15 mouse cellular contexts compared by ENCODE assay signal in the genomic region with DNA sequence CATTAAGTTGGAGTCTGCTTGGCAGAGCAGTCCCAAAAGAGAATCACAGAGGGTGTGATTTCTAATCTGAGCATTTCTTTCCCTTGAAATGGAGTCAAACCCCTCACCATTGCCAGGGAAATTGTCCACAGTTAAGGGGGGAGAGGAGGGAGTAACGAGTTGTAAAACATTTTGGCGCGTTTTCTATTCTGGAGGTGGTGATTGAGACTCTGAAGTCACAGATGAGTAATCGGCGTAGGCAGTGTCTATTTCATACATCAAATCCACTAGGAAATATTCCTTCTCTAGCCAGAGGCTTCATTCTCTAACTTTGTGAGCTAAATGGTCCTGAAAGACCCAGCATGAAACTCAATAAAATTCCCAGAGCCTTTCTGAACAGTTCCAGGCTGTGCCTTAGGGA. TPM values are rescaled to one million over a fixed set of nuclear protein-coding genes. Genes with fewer than 3 reads are reported as not detected.
DNase-seq lines count a peak whose midpoint lies in the region; ATAC-seq lines count a peak whose summit lies in the region.
"Had no signal": no experiment of that assay in that cellular context is flagged by ENCODE, and none has a peak within 500 bp of the region (broad histone marks: within the 10 kb centered on the region; RNA-seq: fewer than 3 reads in every experiment).

No protein-coding gene starts in this region.

- H3K27me3 ChIP-seq in midbrain, embryonic 10.5 days (ENCODE audit: low read depth, poor library complexity, severe bottlenecking), result peaks cover 9% of the 10 kb centered on the region
- no peaks in the 10 kb centered on the region for H3K27me3 ChIP-seq in midbrain, embryonic 11.5 days (ENCODE audit: control insufficient read depth, insufficient read depth, low read length)
- 0 out of 2 replicates have a peak, but pooled peaks cover 2% of the 10 kb centered on the region for H3K27me3 ChIP-seq in forebrain, embryonic 11.5 days (ENCODE audit: control insufficient read depth, insufficient read depth, low read length)
- H3K27me3 ChIP-seq in hindbrain, embryonic 12.5 days, result peaks cover 4% of the 10 kb centered on the region; the same call in 1 of the 2 replicates
- no peaks in the 10 kb centered on the region for H3K27me3 ChIP-seq in neural tube, embryonic 12.5 days (replicated peaks)
- H3K27me3 ChIP-seq in kidney, embryonic 16.5 days (ENCODE audit: insufficient read depth, low read length), result peaks cover 4% of the 10 kb centered on the region; the same call in 1 of the 2 replicates

- peaks cover 15% of the 10 kb centered on the region for H3K4me1 ChIP-seq in midbrain, embryonic 10.5 days
- no peaks in the 10 kb centered on the region for H3K4me1 ChIP-seq in midbrain, embryonic 11.5 days (ENCODE audit: control insufficient read depth, insufficient read depth, low read length)
- no peaks in the 10 kb centered on the region for H3K4me1 ChIP-seq in forebrain, embryonic 11.5 days (replicated peaks; ENCODE audit: control insufficient read depth, insufficient read depth, low read length)
- H3K4me1 ChIP-seq in hindbrain, embryonic 12.5 days, result peaks cover 6% of the 10 kb centered on the region; the same call in 1 of the 2 replicates
- peaks cover 3% of the 10 kb centered on the region for H3K4me1 ChIP-seq in neural tube, embryonic 12.5 days
- H3K4me1 ChIP-seq in kidney, embryonic 16.5 days (ENCODE audit: insufficient read depth, low read length), result peaks cover 9% of the 10 kb centered on the region; the same call in 1 of the 2 replicates
- H3K4me1 ChIP-seq: megakaryocyte, embryonic 14.5 days had no signal

- peak overlapping the region; percentile 61 for H3K4me3 ChIP-seq in midbrain, embryonic 10.5 days
- no peak overlapping the region for H3K4me3 ChIP-seq in midbrain, embryonic 11.5 days (ENCODE audit: low read depth, low read length)
- H3K4me3 ChIP-seq in forebrain, embryonic 11.5 days (ENCODE audit: low read depth, low read length), result no peak overlapping the region
- peak overlapping the region; percentile 48 for H3K4me3 ChIP-seq in hindbrain, embryonic 12.5 days
- peak overlapping the region; percentile 48; the same call in 1 of the 2 replicates for H3K4me3 ChIP-seq in neural tube, embryonic 12.5 days
- no peak overlapping the region for H3K4me3 ChIP-seq in kidney, embryonic 16.5 days (ENCODE audit: low read length)
- H3K4me3 ChIP-seq: erythroblast, embryonic 14.5 days had no signal

- no peak overlapping the region for H3K27ac ChIP-seq in midbrain, embryonic 10.5 days (replicated peaks)
- H3K27ac ChIP-seq in midbrain, embryonic 11.5 days (ENCODE audit: low read depth, low read length), result no peak overlapping the region
- H3K27ac ChIP-seq in forebrain, embryonic 11.5 days (ENCODE audit: low read depth, low read length), result no peak overlapping the region
- H3K27ac ChIP-seq in hindbrain, embryonic 12.5 days, result no peak overlapping the region
- H3K27ac ChIP-seq in neural tube, embryonic 12.5 days, result no peak overlapping the region
- no peak overlapping the region for H3K27ac ChIP-seq in kidney, embryonic 16.5 days (ENCODE audit: low read length)
- H3K27ac ChIP-seq: kidney, embryonic 15.5 days; limb, embryonic 12.5 days had no signal

- H3K9ac ChIP-seq in midbrain, embryonic 11.5 days (ENCODE audit: low read length), result no peak overlapping the region
- no peak overlapping the region for H3K9ac ChIP-seq in forebrain, embryonic 11.5 days (ENCODE audit: low read length)
- H3K9ac ChIP-seq in hindbrain, embryonic 12.5 days, result no peak overlapping the region
- no peak overlapping the region for H3K9ac ChIP-seq in neural tube, embryonic 12.5 days
- no peak overlapping the region for H3K9ac ChIP-seq in kidney, embryonic 16.5 days (replicated peaks; ENCODE audit: low read length)
- H3K9ac ChIP-seq: kidney, embryonic 15.5 days; limb, embryonic 12.5 days had no signal

- H3K4me2 ChIP-seq in midbrain, embryonic 11.5 days, result no peak overlapping the region; the same call in 1 of the 2 replicates
- H3K4me2 ChIP-seq in forebrain, embryonic 11.5 days (ENCODE audit: low read depth, low read length, severe bottlenecking), result peak overlapping the region; percentile 73; the same call in 1 of the 2 replicates
- H3K4me2 ChIP-seq in hindbrain, embryonic 12.5 days (replicated peaks), result peak overlapping the region; percentile 78
- peak overlapping the region; percentile 80 for H3K4me2 ChIP-seq in neural tube, embryonic 12.5 days (replicated peaks)
- no peak overlapping the region for H3K4me2 ChIP-seq in kidney, embryonic 16.5 days (replicated peaks; ENCODE audit: low read depth, low read length)

- no peak for ATAC-seq in midbrain, embryonic 11.5 days (ENCODE audit: low FRiP score)
- 0 out of 2 replicates have a peak, but pooled peaks have one; percentile 11 for ATAC-seq in forebrain, embryonic 11.5 days (replicated peaks; ENCODE audit: low FRiP score)
- no peak for ATAC-seq in hindbrain, embryonic 12.5 days (ENCODE audit: low FRiP score)
- no peak for ATAC-seq in neural tube, embryonic 12.5 days (ENCODE audit: low FRiP score, low read depth)
- ATAC-seq in kidney, embryonic 16.5 days (ENCODE audit: low FRiP score, low TSS enrichment), result no peak
- ATAC-seq: activated CD4-positive, CD25-positive, alpha-beta regulatory T cell, adult 4 months had no signal

- no peak for DNase-seq in midbrain, embryonic 10.5 days (ENCODE audit: low spot score)
- DNase-seq in midbrain, embryonic 11.5 days (ENCODE audit: low spot score, missing footprints), result no peak
- no peak for DNase-seq in forebrain, embryonic 11.5 days (ENCODE audit: low spot score)
- DNase-seq in cerebellum, adult 18-20 months, result no peak
- DNase-seq: heart, postnatal 36 days; lung, adult 18-20 months had no signal

- H3K9me3 ChIP-seq in midbrain, embryonic 10.5 days (replicated peaks), result no peaks in the 10 kb centered on the region
- no peaks in the 10 kb centered on the region for H3K9me3 ChIP-seq in midbrain, embryonic 11.5 days (ENCODE audit: control insufficient read depth, low read length)
- H3K9me3 ChIP-seq in forebrain, embryonic 11.5 days (ENCODE audit: control insufficient read depth, low read length), result no peaks in the 10 kb centered on the region
- no peaks in the 10 kb centered on the region for H3K9me3 ChIP-seq in hindbrain, embryonic 12.5 days (replicated peaks)
- no peaks in the 10 kb centered on the region for H3K9me3 ChIP-seq in neural tube, embryonic 12.5 days
- no peaks in the 10 kb centered on the region for H3K9me3 ChIP-seq in kidney, embryonic 16.5 days (ENCODE audit: low read length)
- H3K9me3 ChIP-seq: kidney, embryonic 15.5 days; limb, embryonic 12.5 days had no signal

- H3K36me3 ChIP-seq in midbrain, embryonic 10.5 days, result no peaks in the 10 kb centered on the region
- H3K36me3 ChIP-seq in midbrain, embryonic 11.5 days (ENCODE audit: control insufficient read depth, insufficient read depth, low read length), result no peaks in the 10 kb centered on the region
- H3K36me3 ChIP-seq in forebrain, embryonic 11.5 days (ENCODE audit: control insufficient read depth, insufficient read depth, low read length), result no peaks in the 10 kb centered on the region
- no peaks in the 10 kb centered on the region for H3K36me3 ChIP-seq in hindbrain, embryonic 12.5 days
- no peaks in the 10 kb centered on the region for H3K36me3 ChIP-seq in neural tube, embryonic 12.5 days
- no peaks in the 10 kb centered on the region for H3K36me3 ChIP-seq in kidney, embryonic 16.5 days (ENCODE audit: insufficient read depth, low read length)
- H3K36me3 ChIP-seq: kidney, embryonic 15.5 days; limb, embryonic 12.5 days had no signal

- WGBS in midbrain, embryonic 10.5 days, result 77% methylated on average over 5 of the region's 5 CpGs
- WGBS in midbrain, embryonic 11.5 days, result 71% methylated on average over 5 of the region's 5 CpGs
- WGBS in forebrain, embryonic 11.5 days, result 64% methylated on average over 5 of the region's 5 CpGs
- 70% methylated on average over 5 of the region's 5 CpGs for WGBS in hindbrain, embryonic 12.5 days
- 35% methylated on average over 5 of the region's 5 CpGs for WGBS in neural tube, embryonic 12.5 days
- WGBS in kidney, embryonic 16.5 days, result 40% methylated on average over 5 of the region's 5 CpGs

RNA-seq across cellular contexts. Expression of a gene that starts 1.4 kb away (rescaled TPM):
- polyA plus RNA-seq in midbrain, embryonic 10.5 days (2016; fragmentation: Nextera tagmentation; extraction: Ambion mirVana), result 0.78 and 0.98 TPM in 2 replicates
- polyA plus RNA-seq in midbrain, embryonic 11.5 days (2014; fragmentation: Nextera tagmentation; extraction: Ambion mirVana), result 0.70 and 0.80 TPM in 2 replicates
- polyA plus RNA-seq in forebrain, embryonic 11.5 days (2014; fragmentation: Nextera tagmentation; extraction: Ambion mirVana), result 0.68 and 0.88 TPM in 2 replicates
- polyA plus RNA-seq in hindbrain, embryonic 12.5 days (2016; fragmentation: Nextera tagmentation; extraction: Ambion mirVana), result 1.0 and 1.8 TPM in 2 replicates
- polyA plus RNA-seq in neural tube, embryonic 12.5 days (2016; fragmentation: Nextera tagmentation; extraction: Ambion mirVana), result 1.3 and 2.6 TPM in 2 replicates
- polyA plus RNA-seq in kidney, embryonic 16.5 days (2015; fragmentation: Nextera tagmentation; extraction: Ambion mirVana), result 0.05 and 0.14 TPM in 2 replicates
- polyA plus RNA-seq: erythroblast, embryonic 14.5 days; gonadal fat pad, adult 2 months had no signal

Comparison
In these comparisons a context has a peak if more than half of its experiments do, and no peak if none do; other contexts are left out.
1. H3K4me3 ChIP-seq: peak in midbrain, embryonic 10.5 days (single experiment), hindbrain, embryonic 12.5 days (single experiment) and neural tube, embryonic 12.5 days (single experiment); none in midbrain, embryonic 11.5 days (single experiment), forebrain, embryonic 11.5 days (single experiment) and kidney, embryonic 16.5 days (single experiment).
2. H3K4me2 ChIP-seq: peak in forebrain, embryonic 11.5 days (single experiment), hindbrain, embryonic 12.5 days (single experiment) and neural tube, embryonic 12.5 days (single experiment); none in midbrain, embryonic 11.5 days (single experiment) and kidney, embryonic 16.5 days (single experiment).